Mouse (Mus musculus): ENCODE data around the gene Xdh. TPM values are rescaled to one million over a fixed set of nuclear protein-coding genes. Genes with fewer than 3 reads are reported as not detected.

Xdh gene
- polyA plus RNA-seq (2014; fragmentation: Nextera tagmentation; extraction: Ambion mirVana), result 0.17 and 0.46 TPM in 2 replicates

- H3K4me3 ChIP-seq (ENCODE audit: low read depth, low read length), result no peak within 1 kb of the TSS
- H3K27me3 ChIP-seq (ENCODE audit: control insufficient read depth, insufficient read depth, low read length), result no peaks in the 10 kb centered on the region
- H3K27ac ChIP-seq (replicated peaks; ENCODE audit: low read depth, low read length), result no peak within 1 kb of the TSS
- H3K4me2 ChIP-seq (ENCODE audit: low read depth, low read length), result no peak within 1 kb of the TSS
- no peak for ATAC-seq (replicated peaks; ENCODE audit: insufficient number of reproducible peaks, low FRiP score, low TSS enrichment, low read depth)
- no peaks in the 10 kb centered on the region for H3K36me3 ChIP-seq (replicated peaks; ENCODE audit: control insufficient read depth, insufficient read depth, low read depth, low read length)
- no peak within 1 kb of the TSS for H3K9ac ChIP-seq (replicated peaks; ENCODE audit: low read length)
- 78% methylated on average over 13 of the region's 13 CpGs for WGBS
- no peaks in the 10 kb centered on the region for H3K9me3 ChIP-seq (replicated peaks; ENCODE audit: control insufficient read depth, low read length)
- DNase-seq (ENCODE audit: low spot score), result no peak
- H3K4me1 ChIP-seq (ENCODE audit: control insufficient read depth, insufficient read depth, low read length), result no peaks in the 10 kb centered on the region
These were observed at the start of gene Xdh for GRCm38 (mm10) chr17:73950062-73950735. Gene Xdh (minus strand): TSS chr17:73950196.

GRCm38 (mm10) chr17:73995907-73996645 lies 46.1 kb upstream of the Xdh start:
- H3K4me2 ChIP-seq (ENCODE audit: low read depth, low read length), result no peak overlapping the region
- H3K27ac ChIP-seq (replicated peaks; ENCODE audit: low read depth, low read length), result no peak overlapping the region
- H3K9me3 ChIP-seq (replicated peaks; ENCODE audit: control insufficient read depth, low read length), result no peaks in the 10 kb centered on the region
- no peaks in the 10 kb centered on the region for H3K36me3 ChIP-seq (replicated peaks; ENCODE audit: control insufficient read depth, insufficient read depth, low read depth, low read length)
- ATAC-seq (replicated peaks; ENCODE audit: insufficient number of reproducible peaks, low FRiP score, low TSS enrichment, low read depth) (no peak), DNase-seq (ENCODE audit: low spot score) (no peak)
- WGBS, result 82% methylated on average over 13 of the region's 13 CpGs
- H3K4me1 ChIP-seq (ENCODE audit: control insufficient read depth, insufficient read depth, low read length), result no peaks in the 10 kb centered on the region
- H3K9ac ChIP-seq (replicated peaks; ENCODE audit: low read length), result no peak overlapping the region
- H3K4me3 ChIP-seq (ENCODE audit: low read depth, low read length), result no peak overlapping the region
- no peaks in the 10 kb centered on the region for H3K27me3 ChIP-seq (ENCODE audit: control insufficient read depth, insufficient read depth, low read length)

GRCm38 (mm10) chr17:73991264-73991663 lies 41.3 kb upstream of the Xdh start:
- H3K36me3 ChIP-seq (replicated peaks; ENCODE audit: control insufficient read depth, insufficient read depth, low read depth, low read length), result no peaks in the 10 kb centered on the region
- 91% methylated on average over 4 of the region's 4 CpGs for WGBS
- ATAC-seq (replicated peaks; ENCODE audit: insufficient number of reproducible peaks, low FRiP score, low TSS enrichment, low read depth) (no peak), DNase-seq (ENCODE audit: low spot score) (no peak)
- no peak overlapping the region for H3K9ac ChIP-seq (replicated peaks; ENCODE audit: low read length)
- H3K27ac ChIP-seq (replicated peaks; ENCODE audit: low read depth, low read length), result no peak overlapping the region
- no peaks in the 10 kb centered on the region for H3K4me1 ChIP-seq (ENCODE audit: control insufficient read depth, insufficient read depth, low read length)
- H3K9me3 ChIP-seq (replicated peaks; ENCODE audit: control insufficient read depth, low read length), result no peaks in the 10 kb centered on the region
- no peak overlapping the region for H3K4me3 ChIP-seq (ENCODE audit: low read depth, low read length)
- H3K27me3 ChIP-seq (ENCODE audit: control insufficient read depth, insufficient read depth, low read length), result no peaks in the 10 kb centered on the region
- H3K4me2 ChIP-seq (ENCODE audit: low read depth, low read length), result no peak overlapping the region

- WGBS, result 68% methylated on average over 2 of the region's 2 CpGs
- no peaks in the 10 kb centered on the region for H3K27me3 ChIP-seq (ENCODE audit: control insufficient read depth, insufficient read depth, low read length)
- no peak overlapping the region for H3K4me3 ChIP-seq (ENCODE audit: low read depth, low read length)
- no peak overlapping the region for H3K4me2 ChIP-seq (ENCODE audit: low read depth, low read length)
- no peaks in the 10 kb centered on the region for H3K36me3 ChIP-seq (replicated peaks; ENCODE audit: control insufficient read depth, insufficient read depth, low read depth, low read length)
- DNase-seq (ENCODE audit: low spot score), result no peak
- H3K9ac ChIP-seq (replicated peaks; ENCODE audit: low read length), result no peak overlapping the region
- H3K27ac ChIP-seq (replicated peaks; ENCODE audit: low read depth, low read length), result no peak overlapping the region
- no peaks in the 10 kb centered on the region for H3K9me3 ChIP-seq (replicated peaks; ENCODE audit: control insufficient read depth, low read length)
- no peak for ATAC-seq (replicated peaks; ENCODE audit: insufficient number of reproducible peaks, low FRiP score, low TSS enrichment, low read depth)
- H3K4me1 ChIP-seq (ENCODE audit: control insufficient read depth, insufficient read depth, low read length), result no peaks in the 10 kb centered on the region
These were observed 36.6 kb upstream of the Xdh start for GRCm38 (mm10) chr17:73986571-73986970.

GRCm38 (mm10) chr17:73985936-73986335 lies 35.9 kb upstream of the Xdh start:
- Histone ChIP-seq H3K9ac (replicated peaks; ENCODE audit: low read length) (no peak overlapping the region), H3K36me3 (replicated peaks; ENCODE audit: control insufficient read depth, insufficient read depth, low read depth, low read length) (no peaks in the 10 kb centered on the region), H3K4me2 (ENCODE audit: low read depth, low read length) (no peak overlapping the region), H3K4me3 (ENCODE audit: low read depth, low read length) (no peak overlapping the region), H3K9me3 (replicated peaks; ENCODE audit: control insufficient read depth, low read length) (no peaks in the 10 kb centered on the region), H3K4me1 (ENCODE audit: control insufficient read depth, insufficient read depth, low read length) (no peaks in the 10 kb centered on the region), H3K27ac (replicated peaks; ENCODE audit: low read depth, low read length) (no peak overlapping the region), H3K27me3 (ENCODE audit: control insufficient read depth, insufficient read depth, low read length) (no peaks in the 10 kb centered on the region)
- ATAC-seq (replicated peaks; ENCODE audit: insufficient number of reproducible peaks, low FRiP score, low TSS enrichment, low read depth) (no peak), DNase-seq (ENCODE audit: low spot score) (no peak)
- WGBS, result 87% methylated on average over 4 of the region's 4 CpGs

DNA sequence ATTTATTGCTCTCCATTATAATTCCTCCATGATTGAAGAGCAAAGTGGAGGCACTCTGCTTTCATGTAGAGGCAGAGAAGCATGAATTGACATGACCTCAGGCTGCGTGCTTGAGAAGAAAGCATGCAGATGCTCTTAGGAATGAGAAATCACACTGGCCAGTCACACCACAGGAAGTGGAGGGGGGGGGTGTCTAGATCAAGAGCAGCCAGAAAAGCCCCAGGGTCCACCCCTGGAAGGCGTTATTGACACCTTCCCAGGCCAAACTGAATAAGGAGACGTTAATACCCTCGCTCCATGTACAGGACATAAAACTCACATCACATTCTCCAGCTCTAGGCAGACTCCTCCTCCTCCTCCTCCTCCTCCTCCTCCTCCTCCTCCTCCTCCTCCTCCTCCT lies 34.5 kb upstream of the Xdh start:
- Histone ChIP-seq H3K4me1 (ENCODE audit: control insufficient read depth, insufficient read depth, low read length) (no peaks in the 10 kb centered on the region), H3K27ac (replicated peaks; ENCODE audit: low read depth, low read length) (no peak overlapping the region), H3K4me3 (ENCODE audit: low read depth, low read length) (no peak overlapping the region), H3K4me2 (ENCODE audit: low read depth, low read length) (no peak overlapping the region), H3K27me3 (ENCODE audit: control insufficient read depth, insufficient read depth, low read length) (no peaks in the 10 kb centered on the region), H3K36me3 (replicated peaks; ENCODE audit: control insufficient read depth, insufficient read depth, low read depth, low read length) (no peaks in the 10 kb centered on the region), H3K9me3 (replicated peaks; ENCODE audit: control insufficient read depth, low read length) (no peaks in the 10 kb centered on the region), H3K9ac (replicated peaks; ENCODE audit: low read length) (no peak overlapping the region)
- DNase-seq (ENCODE audit: low spot score) (peak; percentile 38), ATAC-seq (replicated peaks; ENCODE audit: insufficient number of reproducible peaks, low FRiP score, low TSS enrichment, low read depth) (no peak)
- 12% methylated on average over 4 of the region's 4 CpGs for WGBS

GRCm38 (mm10) chr17:73982871-73983270 lies 32.9 kb upstream of the Xdh start:
- no peaks in the 10 kb centered on the region for H3K36me3 ChIP-seq (replicated peaks; ENCODE audit: control insufficient read depth, insufficient read depth, low read depth, low read length)
- no peak for ATAC-seq (replicated peaks; ENCODE audit: insufficient number of reproducible peaks, low FRiP score, low TSS enrichment, low read depth)
- WGBS, result 83% methylated on average over 1 of the region's 1 CpGs
- H3K4me3 ChIP-seq (ENCODE audit: low read depth, low read length), result no peak overlapping the region
- H3K27me3 ChIP-seq (ENCODE audit: control insufficient read depth, insufficient read depth, low read length), result no peaks in the 10 kb centered on the region
- H3K9me3 ChIP-seq (replicated peaks; ENCODE audit: control insufficient read depth, low read length), result no peaks in the 10 kb centered on the region
- DNase-seq (ENCODE audit: low spot score), result no peak
- H3K4me1 ChIP-seq (ENCODE audit: control insufficient read depth, insufficient read depth, low read length), result no peaks in the 10 kb centered on the region
- no peak overlapping the region for H3K4me2 ChIP-seq (ENCODE audit: low read depth, low read length)
- H3K9ac ChIP-seq (replicated peaks; ENCODE audit: low read length), result no peak overlapping the region
- no peak overlapping the region for H3K27ac ChIP-seq (replicated peaks; ENCODE audit: low read depth, low read length)

GRCm38 (mm10) chr17:73976066-73976465 lies 26.1 kb upstream of the Xdh start:
- ATAC-seq (replicated peaks; ENCODE audit: insufficient number of reproducible peaks, low FRiP score, low TSS enrichment, low read depth), result no peak
- DNase-seq (ENCODE audit: low spot score), result no peak
- H3K9ac ChIP-seq (replicated peaks; ENCODE audit: low read length), result no peak overlapping the region
- H3K4me1 ChIP-seq (ENCODE audit: control insufficient read depth, insufficient read depth, low read length), result no peaks in the 10 kb centered on the region
- H3K4me3 ChIP-seq (ENCODE audit: low read depth, low read length), result no peak overlapping the region
- H3K9me3 ChIP-seq (replicated peaks; ENCODE audit: control insufficient read depth, low read length), result no peaks in the 10 kb centered on the region
- no peaks in the 10 kb centered on the region for H3K36me3 ChIP-seq (replicated peaks; ENCODE audit: control insufficient read depth, insufficient read depth, low read depth, low read length)
- no peak overlapping the region for H3K27ac ChIP-seq (replicated peaks; ENCODE audit: low read depth, low read length)
- H3K27me3 ChIP-seq (ENCODE audit: control insufficient read depth, insufficient read depth, low read length), result no peaks in the 10 kb centered on the region
- H3K4me2 ChIP-seq (ENCODE audit: low read depth, low read length), result no peak overlapping the region

All from embryonic facial prominence, embryonic 11.5 days (tissue).